Mouse (Mus musculus): ENCODE results near the gene Gm10392. TPM values are rescaled to one million over a fixed set of nuclear protein-coding genes. Genes with fewer than 3 reads are reported as not detected.

Gm10392 gene
- total and polyA plus RNA-seq, 3 experiments, result 0.10 to 0.27 TPM; not detected in 1

DNA sequence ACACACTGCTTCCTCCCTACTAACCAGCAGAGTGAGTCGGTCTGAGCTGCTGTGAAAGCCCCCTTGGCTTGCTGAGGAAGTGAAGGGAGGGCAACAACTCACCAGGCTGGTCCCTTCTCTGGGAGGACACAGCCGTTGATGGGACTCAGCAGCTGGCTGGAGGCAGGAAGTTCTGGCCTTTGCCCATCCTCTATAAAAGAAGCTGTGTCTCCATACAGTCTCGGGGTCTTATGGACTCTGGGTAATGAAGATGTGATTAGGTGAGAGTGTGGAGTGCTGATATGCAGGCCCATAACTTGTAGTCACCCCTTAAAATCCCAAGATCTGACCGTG lies 24.7 kb downstream of the Gm10392 start:
- Histone ChIP-seq H3K27me3 (ENCODE audit: control insufficient read depth in 1 of 2, insufficient read depth in 2 of 2, low read length in 2 of 2) (no peaks in the 10 kb centered on the region), H3K4me1 (ENCODE audit: control insufficient read depth in 1 of 2, insufficient read depth in 2 of 2, low read length in 2 of 2) (peaks cover 2 to 19% of the 10 kb centered on the region in 2 experiments; a peak in 3 of 4 replicates), H3K9ac (ENCODE audit: control insufficient read depth, low read depth, low read length, poor library complexity, severe bottlenecking) (peak overlapping the region; percentile 75), H3K27ac (ENCODE audit: control insufficient read depth, low read depth, low read length) (peak overlapping the region; percentile 26), H3K9me3 (replicated peaks; ENCODE audit: insufficient read depth, low read length) (no peaks in the 10 kb centered on the region), H3K79me2 (ENCODE audit: control insufficient read depth, insufficient read depth, low read length, poor library complexity) (peaks cover 53% of the 10 kb centered on the region), H3K4me3 (ENCODE audit: control insufficient read depth in 1 of 2, insufficient read depth in 1 of 2, low read depth in 2 of 2, low read length in 2 of 2) (peak overlapping the region; percentile 57 to 90), H3K36me3 (ENCODE audit: control insufficient read depth in 1 of 2, insufficient read depth in 2 of 2, low read length in 2 of 2) (peaks cover 0 to 13% of the 10 kb centered on the region in 2 experiments; a peak in 2 of 4 replicates)
- DNase-seq (ENCODE audit: low read depth, low spot score), result no peak
- TF ChIP-seq POLR2AphosphoS5 (IDR thresholded peaks at IDR 0.05; ENCODE audit: borderline replicate concordance, low read depth, low read length), result no peak
- no peak for TF ChIP-seq BHLHE40 (IDR thresholded peaks at IDR 0.05; ENCODE audit: borderline replicate concordance, low read depth, low read length)
- TF ChIP-seq MAX (IDR thresholded peaks at IDR 0.05; ENCODE audit: low read length), result no peak

DNA sequence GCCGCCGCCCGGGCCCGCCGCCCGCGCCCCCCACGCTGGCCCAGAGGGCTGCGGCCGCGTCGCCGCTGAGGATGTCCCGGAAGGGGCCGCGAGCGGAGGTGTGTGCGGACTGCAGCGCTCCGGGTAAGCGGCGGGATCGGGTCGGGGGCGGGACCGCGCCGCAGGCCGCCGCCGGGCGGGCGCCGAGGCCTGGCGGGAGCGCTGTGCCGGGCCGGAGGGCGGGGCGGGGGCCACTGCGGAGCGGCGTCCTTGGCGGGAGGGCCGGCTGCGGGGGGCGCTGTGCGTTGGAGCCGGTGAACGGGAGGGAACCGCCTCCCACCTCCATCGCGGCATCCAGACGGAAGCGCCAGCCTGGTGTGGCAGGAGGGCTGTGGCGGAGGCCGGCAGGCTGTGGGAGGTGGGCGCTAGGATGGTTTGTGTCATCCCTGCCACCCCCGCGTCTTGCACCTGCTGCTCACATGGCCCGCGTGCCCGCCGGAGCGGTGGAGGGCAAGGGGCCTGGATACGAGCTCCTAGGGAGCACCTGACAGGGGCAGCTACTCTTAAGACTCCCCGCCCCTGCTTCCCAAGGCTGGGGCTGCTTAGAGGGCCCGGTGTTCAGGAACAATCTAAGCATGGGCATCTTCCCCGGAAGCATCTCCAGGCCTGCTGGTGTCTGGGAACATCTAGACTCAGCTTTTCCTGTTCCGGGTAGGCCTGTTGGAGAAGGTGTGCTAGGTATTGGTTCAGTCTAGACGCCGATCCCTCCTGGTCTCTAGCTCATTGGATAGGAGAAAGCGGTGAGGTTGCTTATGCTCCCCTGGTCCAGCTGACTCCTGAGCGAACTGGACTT lies 25.3 kb downstream of the Gm10392 start, which contains the start of gene Git1:
Gene Git1 (plus strand): TSS at position 51 of the 832 bp plus-strand sequence.
- DNase-seq (ENCODE audit: low read depth, low spot score), result peak; percentile 77
- H3K9ac ChIP-seq (ENCODE audit: control insufficient read depth, low read depth, low read length, poor library complexity, severe bottlenecking), result peak within 1 kb of the TSS; percentile 93
- H3K9me3 ChIP-seq (replicated peaks; ENCODE audit: insufficient read depth, low read length), result no peaks in the 10 kb centered on the region
- 0 out of 2 replicates have a peak, but pooled peaks have one; percentile 29 for TF ChIP-seq SIN3A (IDR thresholded peaks at IDR 0.05; ENCODE audit: low read length)
- no peak for TF ChIP-seq CHD2 (IDR thresholded peaks at IDR 0.05; ENCODE audit: low read length)
- peak; percentile 46; the same call in 1 of the 2 replicates for TF ChIP-seq ELF1 (IDR thresholded peaks at IDR 0.05; ENCODE audit: low read depth, low read length)
- TF ChIP-seq TBP (IDR thresholded peaks at IDR 0.05; ENCODE audit: low read depth, low read length), result 0 out of 2 replicates have a peak, but pooled peaks have one; percentile 22
- TF ChIP-seq CTCF (IDR thresholded peaks at IDR 0.05 in 2 of 3, conservative IDR thresholded peaks at IDR 0.05 in 1 of 3; ENCODE audit: control insufficient read depth in 1 of 3, insufficient read depth in 1 of 3, low read depth in 2 of 3, low read length in 3 of 3, poor library complexity in 1 of 3, severe bottlenecking in 1 of 3), result peak in 2 of 3 experiments; percentile 1 to 43; a peak in 2 of 6 replicates
- TF ChIP-seq MYB (IDR thresholded peaks at IDR 0.05; ENCODE audit: low read depth, low read length), result no peak
- no peak for TF ChIP-seq NELFE (IDR thresholded peaks at IDR 0.05; ENCODE audit: low read depth, low read length)
- TF ChIP-seq USF1 (IDR thresholded peaks at IDR 0.05; ENCODE audit: low read depth, low read length), result no peak
- TF ChIP-seq NRF1 (IDR thresholded peaks at IDR 0.05; ENCODE audit: insufficient read depth, low read depth, low read length, poor library complexity, severe bottlenecking), result no peak
- TF ChIP-seq MXI1 (IDR thresholded peaks at IDR 0.05; ENCODE audit: low read depth, low read length), result peak; percentile 74
- TF ChIP-seq MYC (IDR thresholded peaks at IDR 0.05; ENCODE audit: low read depth, low read length), result 0 out of 2 replicates have a peak, but pooled peaks have one; percentile 18
- H3K4me1 ChIP-seq (ENCODE audit: control insufficient read depth in 1 of 2, insufficient read depth in 2 of 2, low read length in 2 of 2), result peaks cover 2 to 22% of the 10 kb centered on the region in 2 experiments; a peak in 3 of 4 replicates
- peak within 1 kb of the TSS; percentile 96 for H3K27ac ChIP-seq (ENCODE audit: control insufficient read depth, low read depth, low read length)
- H3K79me2 ChIP-seq (ENCODE audit: control insufficient read depth, insufficient read depth, low read length, poor library complexity), result peaks cover 59% of the 10 kb centered on the region
- H3K27me3 ChIP-seq (ENCODE audit: control insufficient read depth in 1 of 2, insufficient read depth in 2 of 2, low read length in 2 of 2), result no peaks in the 10 kb centered on the region
- H3K4me3 ChIP-seq (ENCODE audit: control insufficient read depth in 1 of 2, insufficient read depth in 1 of 2, low read depth in 2 of 2, low read length in 2 of 2), result peak within 1 kb of the TSS; percentile 86 to 90
- peaks cover 0 to 15% of the 10 kb centered on the region in 2 experiments; a peak in 2 of 4 replicates for H3K36me3 ChIP-seq (ENCODE audit: control insufficient read depth in 1 of 2, insufficient read depth in 2 of 2, low read length in 2 of 2)
